Mouse (Mus musculus): ENCODE measurements around the gene Bmt2. TPM values are rescaled to one million over a fixed set of nuclear protein-coding genes. Genes with fewer than 3 reads are reported as not detected.

Bmt2 gene
- 3.5 and 3.9 TPM in 2 replicates for polyA plus RNA-seq (2015; fragmentation: Nextera tagmentation; extraction: Ambion mirVana)

DNA sequence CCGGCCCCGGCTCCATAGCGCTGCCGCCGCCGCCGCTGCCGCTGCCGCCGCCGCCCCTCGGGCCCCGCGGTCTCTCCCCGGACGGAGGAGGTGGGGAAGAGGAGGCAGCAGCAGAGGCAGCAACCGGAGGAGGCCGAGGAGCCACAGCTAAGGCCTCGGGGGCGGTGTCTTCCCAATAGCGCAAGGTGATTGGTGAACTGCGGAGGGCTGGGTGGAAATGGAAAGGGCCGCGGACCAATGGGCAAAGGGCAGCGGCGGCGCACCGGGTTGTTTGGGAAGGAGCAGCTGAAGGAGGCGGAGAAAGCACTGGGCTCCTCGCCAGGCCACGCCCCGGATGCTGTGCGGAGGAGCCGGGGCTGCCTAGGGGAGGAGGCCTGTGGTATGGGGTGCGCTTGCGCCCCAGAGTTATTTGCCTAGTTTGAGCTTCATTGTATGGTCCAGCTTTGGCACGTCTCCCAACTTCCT lies at the start of gene Bmt2:
Gene Bmt2, minus strand, starts transcription at position 149 of the 465 bp plus-strand sequence.
- Histone ChIP-seq H3K9ac (peak within 1 kb of the TSS; percentile 94), H3K27me3 (no peaks in the 10 kb centered on the region), H3K9me3 (replicated peaks) (no peaks in the 10 kb centered on the region), H3K4me2 (peak within 1 kb of the TSS; percentile 93), H3K27ac (peak within 1 kb of the TSS; percentile 86), H3K36me3 (no peaks in the 10 kb centered on the region), H3K4me3 (replicated peaks) (peak within 1 kb of the TSS; percentile 91), H3K4me1 (replicated peaks) (peaks cover 19% of the 10 kb centered on the region)
- WGBS (ENCODE audit: insufficient replicate concordance) = 0% methylated on average over 37 of the region's 37 CpGs
- DNase-seq (peak; percentile 99), ATAC-seq (ENCODE audit: low read depth) (peak; percentile 99)

DNA sequence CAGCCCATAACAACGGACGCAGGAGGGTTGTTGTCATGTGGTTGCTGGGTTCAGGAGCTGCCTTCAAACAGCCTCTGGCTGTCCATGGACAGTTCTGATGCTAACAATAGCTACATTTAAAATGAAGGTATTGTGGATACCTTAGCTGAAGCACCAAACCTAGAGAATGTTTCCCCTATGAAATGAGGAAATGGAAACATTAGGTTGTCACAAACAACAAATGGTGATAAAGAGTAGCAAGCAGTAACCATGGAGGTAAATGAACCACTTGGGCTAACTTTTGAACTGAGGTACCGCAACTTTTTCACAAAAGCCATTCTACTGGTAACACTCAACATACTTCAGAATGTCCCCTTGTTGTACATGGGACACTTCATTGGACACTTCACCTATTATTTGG lies 44.4 kb upstream of the Bmt2 start:
- 77% methylated on average over 3 of the region's 3 CpGs for WGBS (ENCODE audit: insufficient replicate concordance)
- Histone ChIP-seq H3K36me3 (no peaks in the 10 kb centered on the region), H3K4me3 (replicated peaks) (no peak overlapping the region), H3K9ac (no peak overlapping the region), H3K4me2 (no peak overlapping the region), H3K9me3 (replicated peaks) (no peaks in the 10 kb centered on the region), H3K4me1 (replicated peaks) (no peaks in the 10 kb centered on the region), H3K27me3 (no peaks in the 10 kb centered on the region), H3K27ac (no peak overlapping the region)
- ATAC-seq (ENCODE audit: low read depth) = no peak
- DNase-seq = no peak

DNA sequence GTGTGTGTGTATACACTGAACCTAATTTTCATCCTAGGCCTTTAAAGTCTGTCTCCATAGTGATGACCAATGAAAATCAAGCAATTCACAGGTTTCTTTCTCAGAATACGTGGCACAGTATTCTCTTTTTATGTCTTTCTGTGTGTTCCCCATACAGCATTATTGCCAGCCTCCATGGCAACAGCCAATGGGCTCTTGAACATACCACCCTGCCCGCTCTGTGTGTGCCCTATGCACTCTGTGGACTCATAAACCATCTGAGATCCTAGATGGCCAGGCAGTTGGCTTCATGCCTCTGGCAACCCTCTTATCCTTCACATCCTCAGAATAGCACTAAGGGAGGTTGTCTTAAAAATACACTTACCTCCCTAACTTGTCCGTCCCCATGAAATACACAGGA lies 37.1 kb upstream of the Bmt2 start:
- 56% methylated on average over 3 of the region's 3 CpGs for WGBS (ENCODE audit: insufficient replicate concordance)
- no peak for DNase-seq
- no peaks in the 10 kb centered on the region for H3K36me3 ChIP-seq
- no peaks in the 10 kb centered on the region for H3K4me1 ChIP-seq (replicated peaks)
- no peak overlapping the region for H3K4me2 ChIP-seq
- H3K27me3 ChIP-seq = no peaks in the 10 kb centered on the region
- no peak overlapping the region for H3K27ac ChIP-seq
- no peak overlapping the region for H3K4me3 ChIP-seq (replicated peaks)
- no peaks in the 10 kb centered on the region for H3K9me3 ChIP-seq (replicated peaks)
- H3K9ac ChIP-seq = no peak overlapping the region
- ATAC-seq (ENCODE audit: low read depth) = no peak

DNA sequence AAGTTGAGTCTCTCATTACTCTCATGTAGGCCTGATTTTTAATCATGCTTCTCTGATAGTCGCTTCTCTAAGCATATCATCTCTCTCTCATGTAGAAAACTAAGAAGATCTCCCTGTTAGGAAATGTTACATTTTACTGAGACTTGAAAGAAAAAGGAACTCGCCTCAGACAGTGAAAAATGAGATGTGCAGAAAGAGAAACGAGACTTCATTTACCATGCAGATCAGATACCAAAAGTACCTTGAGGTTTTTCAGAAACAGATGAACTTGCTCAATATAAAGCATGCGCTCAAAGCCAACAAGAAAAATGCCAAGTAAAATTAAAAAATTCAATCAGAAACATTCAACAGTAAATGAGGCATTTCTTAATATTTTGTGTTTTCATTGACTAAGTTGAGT lies 19.1 kb upstream of the Bmt2 start:
- DNase-seq = no peak
- ATAC-seq (ENCODE audit: low read depth) = no peak
- Histone ChIP-seq H3K4me2 (no peak overlapping the region), H3K4me3 (replicated peaks) (no peak overlapping the region), H3K9ac (no peak overlapping the region), H3K9me3 (replicated peaks) (no peaks in the 10 kb centered on the region), H3K27ac (no peak overlapping the region), H3K27me3 (no peaks in the 10 kb centered on the region), H3K36me3 (no peaks in the 10 kb centered on the region), H3K4me1 (replicated peaks) (no peaks in the 10 kb centered on the region)
- WGBS (ENCODE audit: insufficient replicate concordance) = 49% methylated on average over 4 of the region's 4 CpGs

DNA sequence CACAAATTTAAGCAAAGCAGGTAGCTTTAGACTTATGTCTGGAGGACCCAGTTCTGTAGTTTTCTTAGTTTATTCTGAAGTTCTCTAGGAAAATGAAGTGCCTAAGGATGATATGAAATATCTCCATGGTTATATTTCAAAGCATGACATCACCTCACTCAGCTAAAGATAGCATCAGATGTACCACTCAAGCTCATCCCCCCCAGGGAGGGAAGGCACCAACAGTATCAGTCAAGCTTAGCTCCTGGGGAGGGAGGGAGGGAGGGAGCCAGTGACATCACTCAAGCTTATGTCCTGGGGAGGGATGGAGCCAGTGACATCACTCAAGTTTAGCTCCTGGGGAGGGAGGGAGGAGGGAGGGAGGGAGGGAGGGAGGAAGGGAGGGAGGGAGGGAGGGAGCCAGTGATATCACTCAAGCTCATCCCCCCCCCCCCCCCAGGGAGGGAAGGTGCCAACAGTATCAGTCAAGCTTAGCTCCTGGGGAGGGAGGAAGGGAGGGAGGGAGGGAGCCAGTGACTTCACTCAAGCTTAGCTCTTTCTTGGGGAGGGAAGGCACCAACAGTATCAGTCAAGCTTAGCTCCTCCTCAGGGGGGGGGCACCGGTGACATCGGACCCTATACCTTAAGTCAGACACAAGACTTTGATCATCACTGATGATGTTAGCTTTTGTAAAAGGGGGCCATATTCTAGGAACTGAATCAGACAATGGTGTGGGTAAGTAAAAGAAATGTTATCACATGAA lies 17.5 kb upstream of the Bmt2 start:
- WGBS (ENCODE audit: insufficient replicate concordance) = 73% methylated on average over 2 of the region's 2 CpGs
- no peak overlapping the region for H3K27ac ChIP-seq
- no peaks in the 10 kb centered on the region for H3K9me3 ChIP-seq (replicated peaks)
- H3K4me2 ChIP-seq = no peak overlapping the region
- no peaks in the 10 kb centered on the region for H3K36me3 ChIP-seq
- no peak for DNase-seq
- ATAC-seq (ENCODE audit: low read depth) = no peak
- H3K4me3 ChIP-seq (replicated peaks) = no peak overlapping the region
- H3K4me1 ChIP-seq (replicated peaks) = no peaks in the 10 kb centered on the region
- H3K9ac ChIP-seq = no peak overlapping the region
- no peaks in the 10 kb centered on the region for H3K27me3 ChIP-seq

DNA sequence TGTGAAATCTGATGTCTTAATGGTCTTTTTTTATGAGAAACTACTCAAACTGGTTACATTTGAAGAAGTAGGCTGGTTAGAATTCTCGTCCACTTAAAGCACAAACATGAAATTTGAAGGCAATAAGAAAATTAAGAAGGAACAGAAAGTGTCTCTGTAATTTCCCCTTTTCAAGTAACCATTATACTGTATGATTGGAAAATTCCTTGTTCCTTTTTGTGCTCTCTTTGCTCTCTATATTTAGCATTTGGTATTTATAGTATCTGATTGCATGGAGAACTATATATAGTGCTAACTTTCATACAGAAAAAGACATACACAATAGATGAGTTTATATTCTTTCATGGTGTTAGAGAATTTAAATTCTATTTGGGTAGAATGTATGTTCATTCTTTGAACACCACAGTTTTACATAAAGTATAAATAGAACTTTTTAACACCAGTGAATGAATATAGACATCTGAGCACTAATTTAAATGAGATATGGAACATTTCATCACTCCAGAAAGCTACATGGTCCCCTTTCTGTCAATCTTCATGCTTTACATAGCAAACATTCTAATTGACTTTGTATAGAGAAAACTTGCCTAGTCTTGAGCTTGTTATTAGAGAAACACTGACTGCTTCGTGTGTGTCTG lies 14.0 kb upstream of the Bmt2 start:
- DNase-seq = no peak
- no peak overlapping the region for H3K4me3 ChIP-seq (replicated peaks)
- H3K27me3 ChIP-seq = no peaks in the 10 kb centered on the region
- H3K36me3 ChIP-seq = no peaks in the 10 kb centered on the region
- no peak for ATAC-seq (ENCODE audit: low read depth)
- H3K4me2 ChIP-seq = no peak overlapping the region
- no peaks in the 10 kb centered on the region for H3K9me3 ChIP-seq (replicated peaks)
- no peak overlapping the region for H3K9ac ChIP-seq
- no peaks in the 10 kb centered on the region for H3K4me1 ChIP-seq (replicated peaks)
- no peak overlapping the region for H3K27ac ChIP-seq
- 51% methylated on average over 2 of the region's 2 CpGs for WGBS (ENCODE audit: insufficient replicate concordance)

DNA sequence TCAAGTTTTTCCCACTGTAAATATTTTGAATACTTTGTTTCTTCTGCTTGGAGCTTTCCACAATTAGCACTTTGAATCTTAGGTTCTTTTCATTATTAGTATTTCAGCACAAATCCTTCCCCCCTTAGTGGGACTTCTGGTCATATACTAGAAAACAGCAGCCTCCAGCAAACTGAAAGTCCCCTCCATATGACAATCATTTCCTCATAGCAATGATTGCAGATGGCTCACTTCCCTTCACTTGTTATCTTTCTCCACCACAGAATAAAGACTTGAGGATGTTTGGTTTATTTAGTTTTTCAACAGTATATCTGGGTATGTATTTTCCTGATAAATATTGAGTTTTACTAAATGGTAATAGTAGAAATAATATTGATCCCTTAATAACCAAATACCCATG lies 12.6 kb upstream of the Bmt2 start:
- no peak overlapping the region for H3K4me3 ChIP-seq (replicated peaks)
- no peaks in the 10 kb centered on the region for H3K27me3 ChIP-seq
- H3K27ac ChIP-seq = no peak overlapping the region
- no peaks in the 10 kb centered on the region for H3K36me3 ChIP-seq
- H3K4me2 ChIP-seq = no peak overlapping the region
- no peaks in the 10 kb centered on the region for H3K9me3 ChIP-seq (replicated peaks)
- H3K9ac ChIP-seq = no peak overlapping the region
- ATAC-seq (ENCODE audit: low read depth) = no peak
- no peak for DNase-seq
- no peaks in the 10 kb centered on the region for H3K4me1 ChIP-seq (replicated peaks)

DNA sequence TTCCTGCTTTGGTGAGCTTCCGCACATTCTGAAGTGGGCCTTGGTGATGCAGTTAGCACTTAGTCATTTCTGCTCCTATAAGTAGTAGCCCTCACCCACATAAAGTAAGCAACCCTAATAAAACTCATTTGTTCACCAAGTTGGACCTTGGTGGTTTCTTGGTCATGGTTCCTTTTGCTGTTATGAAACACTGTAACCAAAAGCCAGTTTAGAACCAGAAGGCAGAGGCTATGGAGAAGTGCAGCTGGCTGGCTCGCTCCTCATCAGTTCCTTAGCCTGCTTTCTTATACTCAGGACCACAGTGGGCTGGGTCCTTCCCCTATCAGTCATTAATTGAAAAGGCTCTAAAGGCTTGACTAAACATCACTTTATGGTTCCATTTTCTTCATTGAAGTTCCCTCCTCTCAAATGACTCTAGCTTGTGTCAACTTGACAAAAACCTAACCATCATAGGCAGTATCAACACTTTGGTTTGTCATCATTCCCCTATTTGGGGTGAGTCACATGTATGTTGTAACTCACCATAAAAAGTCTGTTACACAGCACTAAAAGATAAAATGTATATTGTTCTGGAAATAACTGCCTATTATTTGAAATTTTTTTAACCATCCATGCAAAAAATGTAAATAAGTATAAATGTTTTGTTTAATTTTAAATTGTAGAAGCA lies 6.3 kb upstream of the Bmt2 start:
- no peaks in the 10 kb centered on the region for H3K36me3 ChIP-seq
- no peak overlapping the region for H3K4me2 ChIP-seq
- no peak overlapping the region for H3K9ac ChIP-seq
- no peaks in the 10 kb centered on the region for H3K4me1 ChIP-seq (replicated peaks)
- ATAC-seq (ENCODE audit: low read depth) = no peak
- DNase-seq = no peak
- H3K27ac ChIP-seq = no peak overlapping the region
- no peak overlapping the region for H3K4me3 ChIP-seq (replicated peaks)
- no peaks in the 10 kb centered on the region for H3K27me3 ChIP-seq
- no peaks in the 10 kb centered on the region for H3K9me3 ChIP-seq (replicated peaks)
- 79% methylated on average over 2 of the region's 2 CpGs for whole genome bisulfite sequencing (ENCODE audit: insufficient replicate concordance)

DNA sequence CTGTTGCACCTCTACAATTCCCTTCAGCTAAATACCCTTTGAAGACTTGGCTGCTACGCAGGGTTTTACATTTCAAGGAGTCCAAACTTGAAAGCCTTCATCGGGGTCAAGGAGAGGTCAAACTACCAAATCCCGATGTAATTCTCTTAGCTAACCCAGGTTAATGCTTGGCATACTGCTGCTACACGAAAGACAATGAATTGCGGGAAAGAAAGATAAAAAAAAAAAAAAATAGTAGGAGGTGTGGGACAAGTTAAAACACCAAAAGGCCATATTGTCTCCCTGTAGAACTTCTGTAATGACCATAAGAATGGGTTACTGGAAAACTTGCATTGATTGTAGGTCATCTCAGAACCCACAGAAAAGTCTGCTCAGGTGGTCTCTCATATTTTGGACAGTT lies 583 bp upstream of the Bmt2 start:
- H3K9ac ChIP-seq = peak overlapping the region; percentile 53
- H3K27ac ChIP-seq = 0 out of 2 replicates have a peak overlapping the region, but pooled peaks have one; percentile 13
- no peak for ATAC-seq (ENCODE audit: low read depth)
- H3K9me3 ChIP-seq (replicated peaks) = no peaks in the 10 kb centered on the region
- DNase-seq = no peak
- 24% methylated on average over 5 of the region's 5 CpGs for WGBS (ENCODE audit: insufficient replicate concordance)
- H3K27me3 ChIP-seq = no peaks in the 10 kb centered on the region
- H3K36me3 ChIP-seq = no peaks in the 10 kb centered on the region
- H3K4me3 ChIP-seq (replicated peaks) = peak overlapping the region; percentile 91
- peaks cover 16% of the 10 kb centered on the region for H3K4me1 ChIP-seq (replicated peaks)
- H3K4me2 ChIP-seq = peak overlapping the region; percentile 93

DNA sequence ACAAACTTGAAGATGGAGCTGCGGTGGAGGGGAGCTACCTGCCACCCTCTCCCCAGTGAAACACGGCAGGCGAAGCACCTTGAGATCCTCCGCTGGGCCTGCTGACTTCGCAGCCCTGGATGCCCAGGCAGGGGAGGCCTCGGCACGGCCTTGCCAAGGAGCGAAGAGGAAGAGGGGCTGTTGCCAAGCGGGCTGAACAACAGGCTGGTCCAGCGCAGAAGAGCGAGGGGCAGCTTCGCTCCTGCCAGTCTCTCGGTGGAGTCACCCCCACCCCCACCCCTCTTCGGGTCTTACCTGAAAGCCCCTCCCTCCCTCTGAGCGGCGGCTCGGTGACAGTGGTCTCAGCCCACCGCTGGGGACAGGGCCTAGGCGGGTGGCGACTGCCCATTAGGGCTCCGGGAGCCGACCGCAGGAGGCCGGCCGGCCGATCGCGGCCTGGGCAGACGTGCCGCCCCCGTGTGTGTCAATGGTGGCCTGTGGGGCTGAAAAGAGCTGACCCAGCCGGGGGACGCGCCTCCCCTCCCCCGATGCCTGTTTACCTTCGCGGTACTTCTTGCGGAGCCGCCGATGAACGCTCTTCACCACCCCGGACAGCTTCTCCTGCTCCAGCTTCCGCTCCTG lies 515 bp downstream of the Bmt2 start:
- H3K27me3 ChIP-seq = no peaks in the 10 kb centered on the region
- no peaks in the 10 kb centered on the region for H3K9me3 ChIP-seq (replicated peaks)
- ATAC-seq (ENCODE audit: low read depth) (peak; percentile 37), DNase-seq (no peak)
- H3K4me1 ChIP-seq (replicated peaks) = peaks cover 19% of the 10 kb centered on the region
- peak overlapping the region; percentile 91 for H3K4me3 ChIP-seq (replicated peaks)
- H3K27ac ChIP-seq = peak overlapping the region; percentile 86
- 1% methylated on average over 40 of the region's 43 CpGs for WGBS (ENCODE audit: insufficient replicate concordance)
- peak overlapping the region; percentile 93 for H3K4me2 ChIP-seq
- H3K9ac ChIP-seq = peak overlapping the region; percentile 94
- no peaks in the 10 kb centered on the region for H3K36me3 ChIP-seq

DNA sequence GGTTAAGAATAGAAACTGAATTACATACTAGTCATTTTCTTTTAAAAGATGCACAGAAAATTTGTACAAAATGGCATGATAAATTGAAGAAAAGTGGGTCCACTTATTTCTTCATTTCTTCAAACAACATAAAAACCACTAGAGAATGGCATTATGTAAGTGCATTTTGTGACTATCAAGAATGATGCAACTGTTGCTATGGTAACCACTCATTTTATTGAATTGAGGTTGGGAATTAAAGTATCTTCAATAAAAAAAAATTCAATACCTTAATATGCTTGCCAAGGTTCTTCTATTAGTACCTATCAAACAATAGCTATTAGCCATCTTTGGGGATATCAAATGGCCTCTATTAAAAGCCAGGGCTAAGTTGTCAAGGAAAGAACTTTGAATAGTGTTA lies 1.6 kb downstream of the Bmt2 start:
- Histone ChIP-seq H3K27ac (no peak overlapping the region), H3K4me3 (replicated peaks) (no peak overlapping the region), H3K9ac (no peak overlapping the region), H3K9me3 (replicated peaks) (no peaks in the 10 kb centered on the region), H3K4me1 (replicated peaks) (peaks cover 19% of the 10 kb centered on the region), H3K4me2 (no peak overlapping the region), H3K27me3 (no peaks in the 10 kb centered on the region), H3K36me3 (no peaks in the 10 kb centered on the region)
- DNase-seq (no peak), ATAC-seq (ENCODE audit: low read depth) (no peak)

Data from liver, embryonic 13.5 days (tissue).